Mouse (Mus musculus) lung, postnatal 36 days (tissue): ENCODE measurements around the gene 1700017B05Rik.

Source experiments
- DNase-seq: peaks from one replicate; pipeline ENCODE4 v3.0.0; 2022; ENCODE audit warnings: mixed read lengths

1700017B05Rik gene

GRCm38 (mm10) chr9:57271837-57272562 lies 9.6 kb upstream of the 1700017B05Rik start:
- DNase-seq = no peak

GRCm38 (mm10) chr9:57271081-57271480 lies 8.7 kb upstream of the 1700017B05Rik start:
- no peak for DNase-seq

GRCm38 (mm10) chr9:57270399-57270798 lies 8.0 kb upstream of the 1700017B05Rik start:
- no peak for DNase-seq

DNA sequence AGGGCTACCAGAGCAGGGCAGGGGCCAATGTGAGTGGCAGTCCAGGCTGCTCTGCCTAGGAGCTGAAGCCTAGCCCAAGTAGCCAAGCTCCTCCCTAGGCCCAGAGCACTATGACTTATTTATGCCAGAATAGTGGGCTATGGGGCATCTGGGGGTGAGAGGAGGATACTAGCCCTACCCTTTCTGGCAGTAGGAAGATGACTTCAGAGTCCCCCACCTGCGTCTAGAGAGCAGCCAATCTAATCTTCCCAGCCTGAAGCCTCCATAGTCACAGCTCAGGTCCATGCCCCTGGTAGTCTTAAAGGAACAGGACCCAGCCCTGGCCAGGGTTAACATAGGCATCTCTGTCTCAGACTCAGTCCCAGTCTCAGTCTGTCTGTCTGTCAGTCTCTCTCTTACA lies 7.0 kb upstream of the 1700017B05Rik start:
- no peak for DNase-seq

- peak; percentile 39 for DNase-seq
Observed at GRCm38 (mm10) chr9:57268575-57268974, 6.2 kb upstream of the 1700017B05Rik start.

GRCm38 (mm10) chr9:57268078-57268477 lies 5.7 kb upstream of the 1700017B05Rik start:
- DNase-seq = peak; percentile 34

DNA sequence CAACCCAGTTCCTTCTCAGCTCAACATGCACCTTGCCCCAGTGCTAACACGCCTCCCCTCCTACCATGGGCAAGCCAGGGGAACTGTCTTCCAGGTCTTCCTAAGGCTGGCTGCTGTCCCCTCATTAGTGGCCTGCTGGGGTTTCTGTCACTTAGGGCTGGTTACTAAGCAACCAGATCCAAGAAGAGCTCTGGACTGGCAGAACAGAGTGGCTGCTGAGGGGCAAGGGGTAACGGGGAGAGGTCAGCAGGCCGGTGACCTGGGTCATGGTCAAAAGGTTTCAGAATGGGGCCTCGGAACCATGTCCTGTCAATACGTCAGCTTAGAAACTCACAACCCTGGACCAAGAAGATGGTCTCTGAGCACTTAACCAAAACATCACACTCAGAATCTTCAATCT lies 5.0 kb upstream of the 1700017B05Rik start:
- DNase-seq = no peak

GRCm38 (mm10) chr9:57265125-57265524 lies 2.7 kb upstream of the 1700017B05Rik start:
- peak; percentile 24 for DNase-seq

DNA sequence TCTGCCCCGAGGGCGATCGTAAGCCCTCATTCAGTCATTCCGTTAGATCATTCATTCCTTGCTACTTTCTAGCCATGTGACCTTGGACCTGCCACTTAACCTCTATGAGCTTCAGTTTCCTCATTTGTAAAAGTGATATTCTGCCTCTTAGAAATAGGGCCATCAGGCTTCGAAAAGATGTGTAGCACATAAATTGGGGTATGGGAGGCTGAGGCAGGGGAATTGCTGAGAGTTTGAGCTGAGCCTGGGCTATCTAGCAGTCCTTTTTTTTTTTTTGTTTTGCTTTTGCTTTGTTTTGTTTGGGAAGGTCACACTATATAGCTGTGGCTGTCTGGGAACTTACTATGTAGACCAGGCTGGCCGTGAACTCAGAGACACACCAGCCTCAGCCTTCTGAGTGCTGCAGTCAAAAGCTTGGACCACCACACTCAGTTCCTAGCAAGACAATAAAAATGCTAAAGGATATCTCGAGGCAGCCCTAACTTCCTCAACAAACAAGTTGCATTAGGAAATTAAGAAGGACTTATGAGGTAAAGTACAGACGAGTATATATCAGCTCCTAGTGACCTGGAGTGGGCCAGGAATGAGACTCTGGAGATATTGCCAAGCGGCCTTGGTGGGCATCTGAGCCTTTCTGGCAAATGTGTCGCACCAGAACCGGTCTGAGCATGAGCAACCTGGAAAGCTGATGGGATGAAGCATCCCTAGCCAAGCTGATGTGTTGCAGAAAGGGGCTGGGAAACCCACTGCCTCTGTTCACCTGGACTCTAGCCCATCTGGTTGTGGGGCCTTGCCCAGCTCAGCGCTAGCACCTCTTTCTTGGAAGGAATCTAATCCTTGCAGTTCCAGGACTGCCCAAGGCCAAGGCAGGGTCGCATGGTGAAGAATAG lies 628 bp upstream of the 1700017B05Rik start:
- DNase-seq = no peak

- DNase-seq = peak; percentile 73
Observed at GRCm38 (mm10) chr9:57261516-57261912, 898 bp downstream of the 1700017B05Rik start.

DNA sequence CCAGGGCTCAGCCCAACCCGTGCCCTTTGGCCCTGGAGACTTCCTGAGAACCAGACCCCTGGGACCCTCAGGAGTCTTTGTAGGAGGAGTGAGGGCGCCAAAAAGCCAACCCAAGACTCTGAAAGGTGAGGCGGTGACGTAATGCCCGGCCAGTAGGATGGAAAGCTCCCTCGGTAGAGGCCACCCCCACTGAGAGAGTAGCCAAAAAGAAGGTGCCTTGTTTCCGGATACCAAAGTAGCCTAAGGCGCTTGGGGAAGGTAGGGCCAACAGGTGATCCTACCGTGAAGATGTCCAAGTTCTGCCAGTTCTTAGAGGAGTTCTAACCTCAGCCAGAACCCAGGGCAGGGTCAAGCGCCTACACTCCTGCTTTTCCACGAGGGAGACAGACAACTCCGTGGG lies 1.5 kb downstream of the 1700017B05Rik start:
- DNase-seq = peak; percentile 42

GRCm38 (mm10) chr9:57259736-57260135 lies 2.7 kb downstream of the 1700017B05Rik start:
- peak; percentile 98 for DNase-seq

- DNase-seq = no peak
Observed at GRCm38 (mm10) chr9:57257627-57258026, 4.8 kb downstream of the 1700017B05Rik start.

DNA sequence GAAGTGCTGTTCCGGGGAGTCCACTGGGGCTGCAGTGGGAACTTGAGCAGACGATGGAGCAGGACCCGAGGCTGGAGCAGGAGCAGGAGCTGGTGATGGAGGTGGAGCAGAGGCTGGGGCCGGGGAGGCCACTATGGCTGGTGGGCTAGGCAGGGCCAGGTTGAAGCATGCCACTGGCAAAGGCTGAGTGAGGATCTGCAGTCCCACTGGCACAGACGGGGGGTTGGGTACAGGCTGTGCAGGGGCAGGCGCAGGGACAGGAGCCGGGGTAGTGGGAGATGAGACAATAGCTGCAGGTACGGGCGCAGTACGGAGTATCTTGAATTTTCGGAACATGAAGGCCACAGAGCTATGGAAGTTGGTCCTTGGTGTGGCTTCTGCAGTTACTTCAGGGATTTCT lies 5.6 kb downstream of the 1700017B05Rik start:
- no peak for DNase-seq

- DNase-seq = no peak
Observed at GRCm38 (mm10) chr9:57256309-57256708, 6.1 kb downstream of the 1700017B05Rik start.

DNA sequence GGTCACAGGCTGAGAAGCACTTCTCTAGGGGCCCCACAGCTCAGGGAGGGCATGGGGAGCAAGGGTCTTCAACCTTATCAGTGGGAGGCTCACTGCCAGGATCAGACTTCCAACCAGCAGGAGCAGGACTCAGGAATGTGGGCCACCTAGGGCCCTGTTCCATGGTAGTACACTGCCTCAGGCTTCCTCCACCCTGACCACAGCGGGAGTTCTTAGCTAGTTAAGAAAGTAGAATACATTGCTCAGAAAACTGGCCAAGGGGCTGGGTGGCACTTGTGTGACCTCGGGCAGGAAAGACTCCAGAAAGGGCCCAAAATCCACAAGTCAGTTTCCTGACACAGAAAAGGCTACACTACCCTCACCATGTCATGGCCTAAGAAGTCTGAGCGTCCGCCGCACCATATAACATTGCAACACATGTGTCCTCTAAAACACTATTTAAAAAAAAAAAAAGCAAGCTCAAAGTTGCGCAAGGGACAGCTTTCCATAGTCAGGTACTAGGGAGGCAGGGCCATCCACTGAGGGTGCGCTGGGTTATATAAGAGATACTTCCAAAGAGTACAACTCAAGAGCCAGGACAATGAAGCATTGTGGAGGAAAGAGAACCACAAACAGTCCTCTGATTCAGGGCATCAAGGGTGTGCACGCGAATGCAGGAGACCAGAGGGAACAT lies 7.5 kb downstream of the 1700017B05Rik start:
- DNase-seq = peak; percentile 67

DNA sequence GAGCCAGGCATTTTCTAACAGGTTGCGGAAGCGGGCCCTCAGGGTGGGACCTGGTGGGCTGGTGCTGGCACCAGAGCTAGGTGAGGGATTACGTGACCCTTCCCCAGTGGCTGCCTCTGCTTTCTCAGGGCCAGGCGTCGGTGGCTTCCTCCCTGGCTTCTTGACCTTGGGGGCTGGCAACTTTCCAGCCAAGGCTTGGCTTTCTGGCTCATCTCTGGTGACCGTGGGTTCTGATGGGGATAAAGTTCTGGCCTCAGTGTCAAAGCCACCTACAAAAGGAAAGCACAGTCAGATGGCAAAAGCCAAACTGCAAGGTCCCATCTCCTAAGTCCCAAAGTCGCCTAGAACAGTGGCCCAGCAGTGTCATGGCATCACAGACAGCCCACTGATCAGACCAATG lies 8.4 kb downstream of the 1700017B05Rik start:
- no peak for DNase-seq

GRCm38 (mm10) chr9:57251139-57251538 lies 11.3 kb downstream of the 1700017B05Rik start:
- peak; percentile 48 for DNase-seq

GRCm38 (mm10) chr9:57250026-57250425 lies 12.4 kb downstream of the 1700017B05Rik start:
- DNase-seq = no peak

- no peak for DNase-seq
Observed at GRCm38 (mm10) chr9:57248030-57248942, 14.1 kb downstream of the 1700017B05Rik start.

DNA sequence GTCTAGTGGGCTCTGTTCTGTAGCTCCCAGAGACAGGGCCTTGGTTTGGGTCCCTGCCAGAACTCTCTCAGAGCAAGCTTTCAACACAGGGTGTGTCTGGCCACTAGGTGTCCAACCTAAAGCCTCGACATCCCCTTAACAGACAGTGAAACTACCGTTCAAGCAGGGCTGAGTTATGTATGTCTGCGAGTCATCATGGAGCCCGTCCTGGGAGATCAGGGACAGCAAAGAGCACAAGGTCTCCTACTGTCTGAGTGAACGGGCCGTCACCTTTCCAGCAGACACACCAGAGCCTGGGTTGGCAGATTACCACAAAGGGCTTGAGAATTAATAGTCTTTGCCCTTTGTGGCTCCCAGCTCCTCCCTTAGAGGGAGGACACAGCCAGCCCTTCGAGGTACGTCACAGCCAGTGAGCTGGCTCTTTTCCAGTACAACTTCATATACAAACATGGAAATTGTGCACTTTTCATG lies 15.2 kb downstream of the 1700017B05Rik start:
- DNase-seq = peak; percentile 20

DNA sequence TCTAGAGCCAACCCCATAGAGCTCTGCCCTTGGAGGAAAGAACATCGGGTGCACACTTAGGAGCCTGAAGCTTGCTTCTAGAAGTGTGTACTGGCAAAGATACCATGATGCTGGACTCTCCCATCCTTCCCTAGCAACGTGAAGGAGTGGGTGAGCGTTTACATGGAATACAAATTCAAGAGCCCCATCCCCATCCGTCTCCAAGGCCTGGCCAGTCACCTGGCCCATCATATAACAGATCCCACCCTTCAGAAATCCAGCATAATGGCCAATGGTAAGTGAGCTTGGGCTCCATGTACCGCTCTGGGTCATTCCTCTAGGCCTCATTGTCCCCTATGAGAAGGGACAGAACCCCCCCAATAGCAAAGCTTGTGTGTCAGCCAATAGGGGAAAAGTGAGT lies 15.9 kb downstream of the 1700017B05Rik start:
- no peak for DNase-seq
